In the genomic region with DNA sequence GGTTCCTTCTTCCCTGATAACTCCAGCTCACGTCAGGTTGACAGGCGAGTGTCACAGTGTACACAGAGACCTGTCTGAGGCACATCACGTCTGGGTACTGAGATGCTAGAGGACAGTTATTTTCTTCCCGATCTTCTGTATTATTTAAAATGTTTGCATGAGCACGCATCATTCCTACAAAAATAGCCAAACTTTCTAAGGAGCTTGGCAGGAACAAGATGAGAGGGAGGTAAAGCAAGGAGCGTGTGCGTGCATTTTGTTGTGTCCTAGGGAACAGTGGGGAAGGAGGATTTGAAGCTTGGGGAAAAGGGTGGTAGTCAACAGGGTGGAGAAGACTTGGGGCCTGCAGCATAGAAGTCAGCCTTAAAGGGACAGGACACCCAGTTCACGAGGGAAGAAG, we compare ENCODE assay signal across 16 mouse cellular contexts.
"Had no signal": no experiment of that assay in that cellular context is flagged by ENCODE, and none has a peak within 500 bp of the region (broad histone marks: within the 10 kb centered on the region; RNA-seq: fewer than 3 reads in every experiment).

No protein-coding gene starts in this region.

- DNase-seq: kidney, adult 9 months; kidney, postnatal 36 days; layer of hippocampus, adult 9-11 months; layer of hippocampus, postnatal 36 days; midbrain, embryonic 14.5 days; right cerebral cortex, adult 18-20 months; right cerebral cortex, postnatal 25 days; thymus, adult 2 months; thymus, postnatal 25 days had no signal

- H3K4me2 ChIP-seq: limb, embryonic 15.5 days; liver, embryonic 12.5 days; neural tube, embryonic 15.5 days had no signal

- H3K9me3 ChIP-seq: limb, embryonic 15.5 days; liver, embryonic 12.5 days; midbrain, embryonic 10.5 days; neural tube, embryonic 15.5 days had no signal

- H3K27me3 ChIP-seq: limb, embryonic 15.5 days; liver, embryonic 12.5 days; neural tube, embryonic 15.5 days had no signal

- ATAC-seq: intestine, postnatal 0 days; liver, embryonic 12.5 days had no signal

- H3K9ac ChIP-seq: limb, embryonic 15.5 days; liver, embryonic 12.5 days; neural tube, embryonic 15.5 days had no signal

- H3K4me1 ChIP-seq: neural tube, embryonic 15.5 days had no signal

- H3K4me3 ChIP-seq: limb, embryonic 15.5 days; liver, embryonic 12.5 days; midbrain, embryonic 10.5 days; myocyte; neural tube, embryonic 15.5 days had no signal

- H3K36me3 ChIP-seq: limb, embryonic 15.5 days; liver, embryonic 12.5 days; neural tube, embryonic 15.5 days had no signal

- H3K27ac ChIP-seq: kidney, postnatal 0 days; limb, embryonic 15.5 days; liver, embryonic 12.5 days; midbrain, embryonic 10.5 days; neural tube, embryonic 15.5 days had no signal
